Comparison of ENCODE assay signal across 15 mouse cellular contexts in genomic region chr11:77947860-77948259, GRCm38 (mm10). TPM values are rescaled to one million over a fixed set of nuclear protein-coding genes. Genes with fewer than 3 reads are reported as not detected.
A peak's percentile ranks its signal among the peaks of the same experiment; 100 is the strongest.
DNase-seq lines count a peak whose midpoint lies in the region; ATAC-seq and TF ChIP-seq lines count a peak whose summit lies in the region.
"Had no signal": no experiment of that assay in that cellular context is flagged by ENCODE, and none has a peak within 500 bp of the region (broad histone marks: within the 10 kb centered on the region; RNA-seq: fewer than 3 reads in every experiment).

No protein-coding gene starts in this region.

- peaks cover 27% of the 10 kb centered on the region for H3K27me3 ChIP-seq in forebrain, embryonic 11.5 days (ENCODE audit: control insufficient read depth, insufficient read depth, low read length)
- H3K27me3 ChIP-seq in hindbrain, postnatal 0 days (ENCODE audit: insufficient read depth, low read length): no peaks in the 10 kb centered on the region
- H3K27me3 ChIP-seq in neural tube, embryonic 13.5 days: peaks cover 88% of the 10 kb centered on the region

- peak overlapping the region; percentile 39; the same call in 1 of the 2 replicates for H3K4me2 ChIP-seq in forebrain, embryonic 11.5 days (ENCODE audit: low read depth, low read length, severe bottlenecking)
- peak overlapping the region; percentile 33 for H3K4me2 ChIP-seq in hindbrain, postnatal 0 days (ENCODE audit: low read depth, low read length)
- peak overlapping the region; percentile 33 for H3K4me2 ChIP-seq in neural tube, embryonic 13.5 days
- H3K4me2 ChIP-seq: kidney, embryonic 15.5 days; limb, embryonic 15.5 days had no signal

- TF ChIP-seq CTCF in hindbrain, postnatal 0 days (IDR thresholded peaks at IDR 0.05; ENCODE audit: low read depth): no peak

- H3K36me3 ChIP-seq in forebrain, embryonic 11.5 days (ENCODE audit: control insufficient read depth, insufficient read depth, low read length): no peaks in the 10 kb centered on the region
- no peaks in the 10 kb centered on the region for H3K36me3 ChIP-seq in hindbrain, postnatal 0 days (ENCODE audit: insufficient read depth, low read length)
- 0 out of 2 replicates have a peak, but pooled peaks cover 2% of the 10 kb centered on the region for H3K36me3 ChIP-seq in neural tube, embryonic 13.5 days
- H3K36me3 ChIP-seq: G1E; kidney, embryonic 15.5 days; limb, embryonic 15.5 days had no signal

- H3K4me3 ChIP-seq in forebrain, embryonic 11.5 days (ENCODE audit: low read depth, low read length): peak overlapping the region; percentile 9; the same call in 1 of the 2 replicates
- H3K4me3 ChIP-seq in hindbrain, postnatal 0 days (ENCODE audit: low read length): no peak overlapping the region
- H3K4me3 ChIP-seq in neural tube, embryonic 13.5 days: no peak overlapping the region
- H3K4me3 ChIP-seq: kidney, embryonic 15.5 days; limb, embryonic 15.5 days had no signal

- 1% methylated on average over 9 of the region's 9 CpGs for WGBS in forebrain, embryonic 11.5 days
- WGBS in hindbrain, postnatal 0 days: 12% methylated on average over 9 of the region's 9 CpGs
- 3% methylated on average over 9 of the region's 9 CpGs for WGBS in neural tube, embryonic 13.5 days

- H3K9me3 ChIP-seq in forebrain, embryonic 11.5 days (ENCODE audit: control insufficient read depth, low read length): no peaks in the 10 kb centered on the region
- H3K9me3 ChIP-seq in hindbrain, postnatal 0 days (ENCODE audit: low read length): no peaks in the 10 kb centered on the region
- no peaks in the 10 kb centered on the region for H3K9me3 ChIP-seq in neural tube, embryonic 13.5 days
- H3K9me3 ChIP-seq: G1E; kidney, embryonic 15.5 days; limb, embryonic 15.5 days had no signal

- peak; percentile 67 for DNase-seq in embryo, embryonic 10 days (ENCODE audit: low spot score)
- DNase-seq in forebrain, embryonic 11.5 days (ENCODE audit: low spot score): peak; percentile 86
- DNase-seq in hindbrain, postnatal 0 days (ENCODE audit: low spot score): peak; percentile 74
- no peak for DNase-seq in frontal cortex, postnatal 10 days (ENCODE audit: low spot score in 2 of 2)
- no peak for DNase-seq in frontal cortex, adult 2 months (ENCODE audit: extremely low spot score in 1 of 2, low spot score in 1 of 2)
- DNase-seq in lung, postnatal 10 days: no peak
- DNase-seq: adrenal gland, postnatal 14 days; cerebellum, postnatal 14 days; thymus, postnatal 36 days had no signal

- peak overlapping the region; percentile 14; the same call in 1 of the 2 replicates for H3K9ac ChIP-seq in forebrain, embryonic 11.5 days (ENCODE audit: low read length)
- H3K9ac ChIP-seq in hindbrain, postnatal 0 days (replicated peaks; ENCODE audit: low read length): no peak overlapping the region; the same call in 1 of the 2 replicates
- no peak overlapping the region for H3K9ac ChIP-seq in neural tube, embryonic 13.5 days
- H3K9ac ChIP-seq: kidney, embryonic 15.5 days; limb, embryonic 15.5 days had no signal

- ATAC-seq in forebrain, embryonic 11.5 days (replicated peaks; ENCODE audit: low FRiP score): peak; percentile 88
- ATAC-seq in hindbrain, postnatal 0 days: peak; percentile 43; the same call in 1 of the 2 replicates
- peak; percentile 75 for ATAC-seq in neural tube, embryonic 13.5 days (ENCODE audit: low read depth)

- peak overlapping the region; percentile 77 for H3K27ac ChIP-seq in forebrain, embryonic 11.5 days (ENCODE audit: low read depth, low read length)
- peak overlapping the region; percentile 54; the same call in 1 of the 2 replicates for H3K27ac ChIP-seq in hindbrain, postnatal 0 days
- H3K27ac ChIP-seq in neural tube, embryonic 13.5 days (replicated peaks): peak overlapping the region; percentile 73
- H3K27ac ChIP-seq: kidney, embryonic 15.5 days; limb, embryonic 15.5 days; macrophage had no signal

- H3K4me1 ChIP-seq in forebrain, embryonic 11.5 days (replicated peaks; ENCODE audit: control insufficient read depth, insufficient read depth, low read length): peaks cover 14% of the 10 kb centered on the region
- peaks cover 12% of the 10 kb centered on the region; the same call in 1 of the 2 replicates for H3K4me1 ChIP-seq in hindbrain, postnatal 0 days (ENCODE audit: insufficient read depth, low read length)
- H3K4me1 ChIP-seq in neural tube, embryonic 13.5 days (replicated peaks): peaks cover 38% of the 10 kb centered on the region

RNA-seq across cellular contexts. Expression of gene Sez6, which starts 17.3 kb away (rescaled TPM):
- 14.3 and 16.7 TPM in 2 replicates for polyA plus RNA-seq in forebrain, embryonic 11.5 days (2014; fragmentation: Nextera tagmentation; extraction: Ambion mirVana)
- 175 and 177 TPM in 2 replicates for total RNA-seq in hindbrain, postnatal 0 days (2014; rRNA removed)
- 113 and 127 TPM in 2 replicates for polyA plus RNA-seq in hindbrain, postnatal 0 days (2015; fragmentation: Nextera tagmentation; extraction: Ambion mirVana)
- polyA plus RNA-seq in neural tube, embryonic 13.5 days (2015; fragmentation: Nextera tagmentation; extraction: Ambion mirVana): 95.2 and 104 TPM in 2 replicates
- polyA plus RNA-seq in frontal cortex, adult 2 months (2012; rRNA removed): 169 and 190 TPM in 2 replicates
- polyA plus RNA-seq: macrophage had no signal

RNA-seq across cellular contexts. Expression of gene Phf12, which starts 34.7 kb away (rescaled TPM):
- 29.6 and 30.5 TPM in 2 replicates for polyA plus RNA-seq in forebrain, embryonic 11.5 days (2014; fragmentation: Nextera tagmentation; extraction: Ambion mirVana)
- total RNA-seq in hindbrain, postnatal 0 days (2014; rRNA removed): 31.9 and 34.9 TPM in 2 replicates
- 8.3 and 8.7 TPM in 2 replicates for polyA plus RNA-seq in hindbrain, postnatal 0 days (2015; fragmentation: Nextera tagmentation; extraction: Ambion mirVana)
- 15.6 and 19.8 TPM in 2 replicates for polyA plus RNA-seq in neural tube, embryonic 13.5 days (2015; fragmentation: Nextera tagmentation; extraction: Ambion mirVana)
- 43.8 and 45.3 TPM in 2 replicates for polyA plus RNA-seq in frontal cortex, adult 2 months (2012; rRNA removed)

RNA-seq across cellular contexts. Expression of gene Pipox, which starts 54.0 kb away (rescaled TPM):
- polyA plus RNA-seq in forebrain, embryonic 11.5 days (2014; fragmentation: Nextera tagmentation; extraction: Ambion mirVana): 13.6 and 16.0 TPM in 2 replicates
- 2.8 and 6.8 TPM in 2 replicates for total RNA-seq in hindbrain, postnatal 0 days (2014; rRNA removed)
- 4.4 and 4.6 TPM in 2 replicates for polyA plus RNA-seq in hindbrain, postnatal 0 days (2015; fragmentation: Nextera tagmentation; extraction: Ambion mirVana)
- polyA plus RNA-seq in neural tube, embryonic 13.5 days (2015; fragmentation: Nextera tagmentation; extraction: Ambion mirVana): 4.1 and 6.1 TPM in 2 replicates
- 7.0 and 8.6 TPM in 2 replicates for polyA plus RNA-seq in frontal cortex, adult 2 months (2012; rRNA removed)
- total RNA-seq: G1E; gastrocnemius, adult 18-20 months had no signal
- polyA plus RNA-seq: G1E, macrophage had no signal

Comparison
In these comparisons a context has a peak if more than half of its experiments do, and no peak if none do; other contexts are left out.
1. DNase-seq: peak in embryo, embryonic 10 days (single experiment), forebrain, embryonic 11.5 days (single experiment) and hindbrain, postnatal 0 days (single experiment); none in frontal cortex, postnatal 10 days (0 of 2), frontal cortex, adult 2 months (0 of 2) and lung, postnatal 10 days (single experiment).
2. Peak in every context shown above with its lines, with median percentiles within 50 percentile points of each other: ATAC-seq, H3K27ac ChIP-seq and H3K4me2 ChIP-seq.